Mouse (Mus musculus): Measurements from ENCODE around the gene Gabbr2.

DNA sequence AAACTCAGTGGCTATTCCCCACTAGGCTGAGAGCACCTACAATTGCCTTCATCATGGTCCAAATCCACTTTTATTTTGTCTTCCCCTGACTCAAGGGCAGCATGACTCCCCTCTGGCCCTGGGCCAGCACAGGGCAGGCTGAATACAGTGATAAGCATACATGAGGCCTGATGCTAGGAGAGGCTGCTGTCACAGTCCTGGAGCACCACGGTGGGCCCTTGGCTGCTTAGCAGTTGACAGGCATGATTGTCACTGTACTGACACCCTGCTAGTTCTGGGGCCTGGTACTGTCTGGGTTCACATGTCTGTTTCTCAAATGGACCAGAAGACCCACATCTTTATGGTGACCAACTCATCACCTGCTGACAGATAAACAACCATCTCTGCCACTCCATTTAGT is 184.8 kb downstream of the Gabbr2 start:
- no peak for TF ChIP-seq CTCF (IDR thresholded peaks at IDR 0.05; ENCODE audit: low read depth)
- no peak for TF ChIP-seq EP300 (optimal IDR thresholded peaks at IDR 0.05)

Data from stomach, postnatal 0 days (tissue).